Mouse (Mus musculus): ENCODE measurements around the gene Ak7.
A peak's percentile ranks its signal among the peaks of the same experiment; 100 is the strongest.

Gene Ak7

GRCm38 (mm10) chr12:105727964-105728363 is 22.2 kb downstream of the Ak7 start:
- DNase-seq (ENCODE audit: low spot score): peak; percentile 75

GRCm38 (mm10) chr12:105730851-105731460 is 25.2 kb downstream of the Ak7 start:
- DNase-seq (ENCODE audit: low spot score): no peak

DNA sequence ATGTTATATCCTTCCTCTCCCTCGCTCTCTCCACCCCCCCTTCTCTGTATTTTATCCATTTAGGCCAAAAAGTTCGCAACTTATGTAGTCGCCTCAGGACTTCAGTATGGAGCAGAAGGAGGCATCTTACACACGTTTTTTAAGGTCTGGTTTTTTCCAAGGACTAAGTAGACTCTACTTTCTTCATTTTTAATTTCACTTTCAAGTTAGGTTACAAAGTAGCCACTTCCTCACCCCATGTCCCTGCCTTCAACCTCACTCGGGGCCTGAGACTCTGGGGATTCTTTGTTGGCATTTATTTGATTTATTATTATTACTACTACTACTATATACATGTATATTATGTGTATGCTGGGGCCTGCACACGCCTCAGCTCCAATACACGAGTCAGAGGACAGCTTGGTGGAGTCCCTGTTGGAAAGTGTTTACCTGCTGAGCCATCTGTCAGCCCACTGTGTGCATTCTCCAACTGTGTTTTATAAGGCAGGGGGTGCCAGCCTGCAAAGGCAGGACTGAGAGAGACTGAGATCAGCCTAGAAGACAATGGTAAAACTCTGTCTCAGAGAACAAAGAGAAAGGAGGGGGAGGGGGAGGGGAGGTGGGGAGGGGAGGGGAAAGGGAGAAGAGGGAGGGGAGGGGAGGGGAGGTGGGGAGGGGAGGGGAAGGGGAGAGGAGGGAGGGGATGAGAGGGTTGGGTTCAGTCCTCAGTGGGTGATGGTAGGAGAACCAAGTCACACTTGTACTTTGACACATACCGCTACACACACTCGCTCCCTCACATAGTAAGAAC is 27.8 kb downstream of the Ak7 start:
- no peak for DNase-seq (ENCODE audit: low spot score)

DNA sequence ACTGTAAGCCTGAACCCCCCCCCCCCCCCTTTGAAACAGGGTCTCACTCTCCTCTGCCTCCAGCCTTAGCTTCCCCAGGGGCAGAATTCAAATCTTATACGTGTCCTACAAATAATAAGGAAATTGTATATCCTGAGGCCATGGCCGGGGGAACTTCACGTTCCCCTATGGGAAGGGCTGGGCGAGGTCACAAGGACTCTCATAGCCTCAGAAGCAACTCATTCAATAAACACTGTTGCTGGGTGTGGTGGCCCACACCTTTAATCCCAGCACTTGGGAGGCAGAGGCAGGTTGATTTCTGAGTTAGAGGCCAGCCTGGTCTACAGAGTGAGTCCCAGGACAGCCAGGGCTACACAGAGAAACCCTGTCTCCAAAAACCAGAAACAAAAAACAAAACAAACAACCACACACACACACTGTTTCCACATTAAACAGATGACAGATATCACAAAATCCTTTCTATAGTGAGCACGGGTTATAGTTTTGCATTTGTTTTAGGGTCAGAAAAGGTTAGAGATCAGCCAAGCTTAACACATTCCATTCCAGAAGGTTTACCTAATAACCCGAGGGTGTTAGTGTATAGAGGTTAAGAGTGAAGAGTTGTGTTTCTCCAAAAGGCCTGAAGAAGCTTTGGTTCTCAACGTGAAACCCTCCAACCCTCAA is 29.6 kb downstream of the Ak7 start:
- DNase-seq (ENCODE audit: low spot score): no peak

DNA sequence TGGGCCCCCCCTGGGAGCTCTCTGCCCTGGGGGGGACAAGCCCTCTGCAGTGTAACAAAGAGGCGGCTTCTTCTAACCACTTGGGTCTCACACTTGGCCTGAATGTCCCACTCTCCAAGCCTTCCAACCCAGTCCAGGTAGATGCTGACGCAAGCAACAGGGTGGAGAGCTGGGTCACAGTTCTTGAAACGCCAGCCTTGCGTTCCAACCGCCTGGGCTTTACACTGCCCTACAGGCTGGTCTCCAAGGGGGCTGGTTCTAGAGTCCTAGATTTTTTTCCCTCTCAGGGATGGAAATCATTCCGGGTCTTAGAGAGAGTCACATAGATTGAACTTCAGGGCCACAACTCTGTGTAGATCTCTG is 30.1 kb downstream of the Ak7 start:
- DNase-seq (ENCODE audit: low spot score): no peak

DNA sequence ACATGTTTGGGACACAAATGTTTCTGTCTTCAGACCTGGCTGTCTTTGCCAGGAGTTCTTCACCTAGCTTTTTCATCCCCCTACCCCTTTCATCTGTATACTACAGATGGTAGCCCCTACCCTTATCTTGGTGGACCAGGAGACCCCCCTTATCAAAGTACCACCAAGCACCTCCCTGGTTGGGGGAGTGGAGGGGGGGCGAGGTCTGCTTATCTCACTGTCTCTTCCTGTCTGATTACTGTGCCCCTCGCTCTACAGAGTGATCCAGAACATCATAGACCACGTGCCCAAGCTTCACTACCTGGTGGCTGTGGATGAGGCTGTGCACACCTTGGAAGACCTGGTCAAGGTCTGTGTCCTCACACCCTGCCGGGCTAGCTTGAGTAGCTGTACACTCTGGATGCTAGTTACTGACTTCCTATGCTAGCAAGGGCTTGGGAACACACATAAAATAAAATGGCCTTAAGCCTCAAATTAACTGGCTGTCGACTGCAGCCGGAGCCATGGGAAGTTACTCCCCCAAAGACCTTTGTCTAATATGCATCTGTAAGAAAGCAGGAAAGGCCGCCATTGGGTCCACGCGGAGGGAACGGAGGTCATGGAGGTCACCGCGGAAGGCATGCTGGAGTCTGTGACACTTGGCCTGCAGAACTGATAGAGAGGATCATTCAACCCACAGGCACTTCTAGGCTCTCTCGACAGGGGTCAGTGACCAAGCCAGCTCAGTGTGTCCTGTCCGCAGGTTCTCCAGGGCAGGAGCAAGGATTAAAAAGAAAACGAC is 32.7 kb downstream of the Ak7 start:
- no peak for DNase-seq (ENCODE audit: low spot score)

GRCm38 (mm10) chr12:105739656-105740055 is 33.9 kb downstream of the Ak7 start:
- DNase-seq (ENCODE audit: low spot score): no peak

GRCm38 (mm10) chr12:105748114-105748513 is 42.3 kb downstream of the Ak7 start:
- DNase-seq (ENCODE audit: low spot score): no peak

GRCm38 (mm10) chr12:105753813-105754212 is 48.0 kb downstream of the Ak7 start:
- DNase-seq (ENCODE audit: low spot score): no peak

- DNase-seq (ENCODE audit: low spot score): peak; percentile 63
These were observed 52.2 kb downstream of the Ak7 start for GRCm38 (mm10) chr12:105757816-105758497.

DNA sequence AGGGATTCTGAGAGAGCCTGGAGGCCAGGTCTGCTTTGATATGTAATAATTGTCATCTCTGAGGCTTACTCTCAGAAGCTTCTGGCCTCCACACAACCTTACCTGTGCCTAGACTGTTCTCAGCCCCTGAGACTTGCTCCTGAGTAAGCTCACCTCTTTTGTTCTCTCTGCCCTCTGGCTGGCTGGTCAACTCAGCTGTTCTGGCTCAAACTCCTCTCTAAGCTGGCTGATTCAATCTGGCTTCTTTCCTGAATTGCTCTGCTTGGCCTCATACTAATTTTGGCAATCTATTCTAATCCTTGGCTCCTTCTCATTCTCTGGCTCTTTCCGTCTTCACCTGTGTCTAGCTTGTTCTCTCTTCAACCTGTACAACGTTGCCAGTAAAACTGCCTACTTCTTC is 53.1 kb downstream of the Ak7 start:
- DNase-seq (ENCODE audit: low spot score): no peak

GRCm38 (mm10) chr12:105759849-105760478 is 54.2 kb downstream of the Ak7 start:
- DNase-seq (ENCODE audit: low spot score): peak; percentile 60

GRCm38 (mm10) chr12:105761171-105761570 is 55.4 kb downstream of the Ak7 start:
- DNase-seq (ENCODE audit: low spot score): no peak

DNA sequence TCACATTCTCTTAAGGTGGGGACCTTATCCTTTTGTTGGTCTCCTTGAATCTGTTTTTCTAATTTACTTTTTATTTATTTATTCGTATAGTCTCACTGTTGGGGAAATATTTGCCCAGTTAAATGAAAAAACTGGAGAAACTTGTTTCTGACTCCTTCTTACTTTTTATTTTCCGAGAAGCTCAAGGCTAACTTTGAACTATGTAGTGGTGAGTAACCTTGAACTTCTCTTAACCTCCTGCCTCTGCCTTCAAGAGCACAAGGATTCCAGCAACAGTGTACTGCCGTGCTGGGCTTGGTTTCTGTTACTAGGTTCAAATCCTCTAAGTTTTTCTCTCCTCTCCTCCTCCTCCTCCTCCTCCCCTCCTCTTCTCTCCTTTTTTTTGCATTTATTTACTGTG is 55.9 kb downstream of the Ak7 start:
- DNase-seq (ENCODE audit: low spot score): no peak

DNA sequence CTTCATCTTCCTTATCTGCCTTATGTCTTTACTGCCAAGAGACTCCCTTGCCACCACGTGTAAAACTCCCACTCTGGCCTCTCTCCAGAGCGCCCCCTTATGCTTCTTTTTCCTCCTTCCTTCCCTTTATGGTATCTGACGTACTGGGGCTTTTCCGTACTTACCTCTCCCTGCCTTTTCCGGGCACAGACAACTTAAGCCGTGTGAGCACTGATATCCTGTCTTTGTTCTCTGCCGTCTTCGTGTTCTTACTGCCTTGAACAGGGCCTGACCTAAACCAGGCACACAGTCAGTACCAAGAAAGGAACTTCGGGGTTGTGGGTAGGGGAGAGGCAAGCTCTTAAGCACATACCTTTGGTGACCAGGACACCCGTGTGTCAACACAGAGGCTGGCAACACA is 63.9 kb downstream of the Ak7 start:
- no peak for DNase-seq (ENCODE audit: low spot score)

DNA sequence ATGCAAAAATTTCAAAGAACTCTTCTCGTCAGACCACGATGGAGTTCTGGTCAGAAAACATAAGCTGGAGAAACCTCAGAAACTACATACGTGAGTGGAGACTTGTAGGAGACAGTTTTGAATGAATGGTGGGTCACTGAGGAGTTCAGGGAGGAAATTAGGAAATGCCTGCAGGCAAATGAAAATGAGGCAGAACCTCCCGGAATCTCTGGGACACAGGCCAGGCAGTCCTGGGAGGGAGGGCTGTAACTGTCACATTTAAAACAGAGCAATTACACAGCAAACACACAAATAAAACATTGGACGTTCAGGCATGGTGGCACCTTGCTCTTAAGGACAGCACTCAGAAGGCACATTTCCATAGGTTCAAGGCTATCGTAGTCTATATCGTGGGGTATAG is 69.1 kb downstream of the Ak7 start:
- DNase-seq (ENCODE audit: low spot score): no peak

DNA sequence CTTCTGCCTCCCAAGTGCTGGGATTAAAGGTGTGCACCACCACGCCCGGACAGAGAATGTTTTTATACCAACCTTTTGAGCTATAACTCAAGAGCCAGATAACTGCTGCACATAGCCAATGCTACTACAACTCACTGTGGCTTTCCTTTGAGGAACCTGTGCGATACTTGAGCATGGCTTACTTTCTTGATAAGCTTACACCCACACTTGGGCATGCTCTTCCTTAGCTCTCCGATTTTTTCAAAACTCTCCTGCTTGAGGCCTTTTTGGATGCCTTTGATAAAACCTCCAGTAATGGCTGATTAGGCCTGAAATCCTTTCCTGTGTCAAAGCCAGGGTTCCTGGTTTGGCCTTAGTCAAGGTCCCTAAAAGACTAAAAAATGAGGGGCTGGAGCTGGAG is 71.9 kb downstream of the Ak7 start:
- DNase-seq (ENCODE audit: low spot score): no peak

DNA sequence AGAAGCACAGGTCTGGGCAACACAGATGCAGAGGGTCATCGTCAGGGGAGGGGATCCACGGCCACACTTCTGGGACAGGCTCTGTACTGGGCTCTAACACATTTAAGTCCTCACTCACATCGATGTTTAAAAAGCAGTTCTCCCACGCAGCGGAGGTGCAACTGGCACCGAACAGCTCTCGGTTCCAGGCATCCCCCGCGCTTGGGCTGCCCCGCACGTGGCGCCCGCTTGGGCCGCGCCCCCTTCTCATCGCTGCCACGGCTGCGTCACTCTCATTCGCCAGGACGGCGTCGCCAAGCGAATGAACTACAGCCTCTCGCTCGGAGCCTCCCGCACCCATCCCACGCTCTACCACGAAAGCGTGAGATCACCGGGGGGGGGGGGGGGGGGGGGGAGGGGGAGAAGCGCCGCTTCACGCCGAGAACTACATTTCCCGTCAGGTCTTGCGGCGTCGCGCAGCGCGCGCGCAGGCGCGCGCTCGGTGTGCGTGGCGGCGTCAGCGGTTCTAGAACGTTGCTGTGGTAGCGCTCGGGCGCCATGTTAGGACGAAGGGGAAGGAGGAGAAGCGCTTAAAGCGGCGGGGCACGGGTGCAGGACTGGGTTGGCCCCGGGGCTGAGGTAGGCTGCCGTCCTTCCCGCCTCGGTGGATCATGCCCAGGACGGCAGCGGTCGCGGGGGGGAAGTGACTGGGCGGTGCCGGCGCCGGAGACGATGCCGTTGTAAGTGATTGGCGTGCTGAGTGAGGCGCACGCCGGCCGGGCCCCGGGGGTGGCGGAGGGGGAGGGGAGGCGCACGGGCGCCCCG is 78.6 kb downstream of the Ak7 start, which contains the start of gene Papola:
TSS of gene Papola (plus strand) at position 499 of the 804 bp plus-strand sequence.
- DNase-seq (ENCODE audit: low spot score): peak; percentile 83

GRCm38 (mm10) chr12:105785000-105785774 is 79.4 kb downstream of the Ak7 start:
- DNase-seq (ENCODE audit: low spot score): peak; percentile 37

DNA sequence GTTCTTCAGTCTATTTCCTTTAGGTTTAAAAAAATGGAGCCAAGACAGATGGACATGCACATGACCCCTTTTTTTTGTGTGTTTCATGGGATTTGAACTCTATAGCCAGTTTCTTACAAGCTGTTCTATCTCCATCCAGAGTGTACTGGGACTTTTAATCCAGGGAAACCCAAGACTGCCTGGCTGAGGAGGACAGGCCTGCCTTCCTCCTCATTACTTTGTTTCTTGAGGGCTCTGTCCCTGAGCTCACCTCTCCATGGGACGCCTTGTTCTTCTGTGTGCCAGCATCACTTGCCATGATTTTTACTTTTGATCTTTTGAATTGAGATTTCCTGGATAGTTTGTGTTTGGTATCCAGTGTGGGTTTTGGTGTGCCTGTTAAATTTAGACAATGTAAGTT is 80.3 kb downstream of the Ak7 start:
- DNase-seq (ENCODE audit: low spot score): no peak
